ENCODE assay signal across 17 mouse cellular contexts in the genomic region with DNA sequence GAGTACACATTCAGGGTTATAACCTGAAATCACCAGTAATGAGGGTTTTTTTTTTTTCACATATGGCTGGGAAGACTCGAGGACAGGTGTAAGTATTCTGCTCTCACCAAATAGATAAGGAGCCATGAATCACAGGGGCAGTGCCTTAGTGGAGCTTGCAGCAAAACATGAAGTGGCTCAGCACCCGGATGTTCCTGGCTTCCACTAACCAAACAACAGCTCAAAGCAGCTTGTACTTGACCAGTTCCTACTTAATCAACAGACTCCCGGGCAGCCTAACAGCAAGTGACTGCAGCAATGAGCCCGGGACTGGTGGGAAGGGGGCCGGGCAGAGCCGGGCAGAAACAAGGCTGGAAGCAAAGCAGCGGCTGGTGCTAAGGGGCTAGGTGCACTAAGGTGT. TPM values are rescaled to one million over a fixed set of nuclear protein-coding genes. Genes with fewer than 3 reads are reported as not detected.
DNase-seq lines count a peak whose midpoint lies in the region; ATAC-seq lines count a peak whose summit lies in the region.
"Had no signal": no experiment of that assay in that cellular context is flagged by ENCODE, and none has a peak within 500 bp of the region (broad histone marks: within the 10 kb centered on the region; RNA-seq: fewer than 3 reads in every experiment).

No protein-coding gene starts in this region.

- H3K27me3 ChIP-seq in forebrain, embryonic 13.5 days, result no peaks in the 10 kb centered on the region
- H3K27me3 ChIP-seq in forebrain, embryonic 12.5 days, result no peaks in the 10 kb centered on the region
- no peaks in the 10 kb centered on the region for H3K27me3 ChIP-seq in hindbrain, embryonic 14.5 days (ENCODE audit: control insufficient read depth, insufficient read depth, low read length)
- H3K27me3 ChIP-seq in hindbrain, embryonic 12.5 days, result no peaks in the 10 kb centered on the region
- H3K27me3 ChIP-seq in intestine, embryonic 16.5 days (replicated peaks; ENCODE audit: control insufficient read depth, insufficient read depth, low read length), result no peaks in the 10 kb centered on the region
- H3K27me3 ChIP-seq: CH12.LX; kidney, embryonic 15.5 days; liver, embryonic 15.5 days had no signal

- intact Hi-C loops in left cerebral cortex, postnatal 10 days (cut with DNase I), result no loop called here

- 78% methylated on average over 7 of the region's 7 CpGs for WGBS in forebrain, embryonic 13.5 days
- WGBS in forebrain, embryonic 12.5 days, result 71% methylated on average over 7 of the region's 7 CpGs
- WGBS in hindbrain, embryonic 14.5 days, result 80% methylated on average over 7 of the region's 7 CpGs
- WGBS in hindbrain, embryonic 12.5 days, result 70% methylated on average over 7 of the region's 7 CpGs
- 39% methylated on average over 7 of the region's 7 CpGs for WGBS in intestine, embryonic 16.5 days

- H3K9me3 ChIP-seq in forebrain, embryonic 13.5 days (replicated peaks), result no peaks in the 10 kb centered on the region
- H3K9me3 ChIP-seq in forebrain, embryonic 12.5 days, result no peaks in the 10 kb centered on the region
- H3K9me3 ChIP-seq in hindbrain, embryonic 14.5 days (ENCODE audit: control insufficient read depth, low read length), result no peaks in the 10 kb centered on the region
- no peaks in the 10 kb centered on the region for H3K9me3 ChIP-seq in hindbrain, embryonic 12.5 days (replicated peaks)
- no peaks in the 10 kb centered on the region for H3K9me3 ChIP-seq in intestine, embryonic 16.5 days (ENCODE audit: control insufficient read depth, low read length)
- H3K9me3 ChIP-seq: kidney, embryonic 15.5 days; liver, embryonic 15.5 days had no signal

- H3K9ac ChIP-seq in forebrain, embryonic 13.5 days, result no peak overlapping the region
- H3K9ac ChIP-seq in forebrain, embryonic 12.5 days, result no peak overlapping the region
- H3K9ac ChIP-seq in hindbrain, embryonic 14.5 days, result no peak overlapping the region
- H3K9ac ChIP-seq in hindbrain, embryonic 12.5 days, result no peak overlapping the region
- peak overlapping the region; percentile 44 for H3K9ac ChIP-seq in intestine, embryonic 16.5 days (ENCODE audit: low read depth, low read length)
- H3K9ac ChIP-seq: forebrain, postnatal 0 days; kidney, embryonic 15.5 days; liver, embryonic 15.5 days had no signal

- H3K4me2 ChIP-seq in forebrain, embryonic 13.5 days, result no peak overlapping the region
- H3K4me2 ChIP-seq in forebrain, embryonic 12.5 days, result no peak overlapping the region
- H3K4me2 ChIP-seq in hindbrain, embryonic 14.5 days (replicated peaks), result no peak overlapping the region
- no peak overlapping the region for H3K4me2 ChIP-seq in hindbrain, embryonic 12.5 days (replicated peaks)
- H3K4me2 ChIP-seq in intestine, embryonic 16.5 days (ENCODE audit: low read depth, low read length), result no peak overlapping the region
- H3K4me2 ChIP-seq: kidney, embryonic 15.5 days; liver, embryonic 15.5 days had no signal

- H3K36me3 ChIP-seq in forebrain, embryonic 13.5 days (ENCODE audit: poor library complexity, severe bottlenecking), result no peaks in the 10 kb centered on the region
- no peaks in the 10 kb centered on the region for H3K36me3 ChIP-seq in forebrain, embryonic 12.5 days (replicated peaks)
- H3K36me3 ChIP-seq in hindbrain, embryonic 14.5 days (replicated peaks; ENCODE audit: control insufficient read depth, insufficient read depth), result no peaks in the 10 kb centered on the region
- no peaks in the 10 kb centered on the region for H3K36me3 ChIP-seq in hindbrain, embryonic 12.5 days
- H3K36me3 ChIP-seq in intestine, embryonic 16.5 days (ENCODE audit: control insufficient read depth, insufficient read depth, low read length), result no peaks in the 10 kb centered on the region
- H3K36me3 ChIP-seq: kidney, embryonic 15.5 days; liver, embryonic 15.5 days had no signal

- no peak for DNase-seq in hindbrain, embryonic 14.5 days (ENCODE audit: low spot score)
- peak; percentile 26 for DNase-seq in lung, postnatal 14 days
- no peak for DNase-seq in left cerebral cortex, postnatal 10 days (ENCODE audit: extremely low spot score in 1 of 2, low spot score in 2 of 2)
- DNase-seq in spleen, postnatal 4 days (ENCODE audit: low spot score in 2 of 2), result no peak
- DNase-seq: gastrocnemius, postnatal 25 days; right cerebral cortex, postnatal 25 days; thymus, postnatal 25 days had no signal

- peak overlapping the region; percentile 3; the same call in 1 of the 2 replicates for H3K27ac ChIP-seq in forebrain, embryonic 13.5 days
- H3K27ac ChIP-seq in forebrain, embryonic 12.5 days, result no peak overlapping the region
- 0 out of 2 replicates have a peak overlapping the region, but pooled peaks have one; percentile 38 for H3K27ac ChIP-seq in hindbrain, embryonic 14.5 days
- no peak overlapping the region for H3K27ac ChIP-seq in hindbrain, embryonic 12.5 days
- no peak overlapping the region for H3K27ac ChIP-seq in intestine, embryonic 16.5 days (ENCODE audit: low read length)
- H3K27ac ChIP-seq: kidney, embryonic 15.5 days; liver, embryonic 15.5 days had no signal

- H3K4me3 ChIP-seq in forebrain, embryonic 13.5 days, result no peak overlapping the region
- H3K4me3 ChIP-seq in forebrain, embryonic 12.5 days (replicated peaks), result no peak overlapping the region
- H3K4me3 ChIP-seq in hindbrain, embryonic 14.5 days (replicated peaks; ENCODE audit: low read length), result no peak overlapping the region
- no peak overlapping the region for H3K4me3 ChIP-seq in hindbrain, embryonic 12.5 days
- no peak overlapping the region for H3K4me3 ChIP-seq in intestine, embryonic 16.5 days (ENCODE audit: low read length)
- H3K4me3 ChIP-seq: kidney, embryonic 15.5 days; liver, embryonic 15.5 days; myocyte had no signal

- no peak for ATAC-seq in forebrain, embryonic 13.5 days
- ATAC-seq in forebrain, embryonic 12.5 days (ENCODE audit: low FRiP score), result no peak
- no peak for ATAC-seq in hindbrain, embryonic 14.5 days (ENCODE audit: low FRiP score)
- ATAC-seq in hindbrain, embryonic 12.5 days (ENCODE audit: low FRiP score), result no peak
- peak; percentile 43 for ATAC-seq in intestine, embryonic 16.5 days
- ATAC-seq: activated CD4-positive, CD25-positive, alpha-beta regulatory T cell, adult 4 months had no signal

- peaks cover 13% of the 10 kb centered on the region for H3K4me1 ChIP-seq in forebrain, embryonic 13.5 days
- H3K4me1 ChIP-seq in forebrain, embryonic 12.5 days, result peaks cover 22% of the 10 kb centered on the region
- peaks cover 12% of the 10 kb centered on the region; the same call in 1 of the 2 replicates for H3K4me1 ChIP-seq in hindbrain, embryonic 14.5 days (replicated peaks; ENCODE audit: control insufficient read depth, insufficient read depth, low read length)
- H3K4me1 ChIP-seq in hindbrain, embryonic 12.5 days, result peaks cover 28% of the 10 kb centered on the region; the same call in 1 of the 2 replicates
- peaks cover 24% of the 10 kb centered on the region for H3K4me1 ChIP-seq in intestine, embryonic 16.5 days (ENCODE audit: control insufficient read depth, insufficient read depth, low read length)

RNA-seq across cellular contexts. Expression of gene Ankrd44, which starts 20.6 kb away (rescaled TPM):
- polyA plus RNA-seq in forebrain, embryonic 13.5 days (2015; fragmentation: Nextera tagmentation; extraction: Ambion mirVana), result 15.7 and 16.6 TPM in 2 replicates
- 19.6 and 21.6 TPM in 2 replicates for polyA plus RNA-seq in forebrain, embryonic 12.5 days (2016; fragmentation: Nextera tagmentation; extraction: Ambion mirVana)
- 30.0 and 31.0 TPM in 2 replicates for polyA plus RNA-seq in hindbrain, embryonic 14.5 days (2014; fragmentation: Nextera tagmentation; extraction: Ambion mirVana)
- polyA plus RNA-seq in hindbrain, embryonic 12.5 days (2016; fragmentation: Nextera tagmentation; extraction: Ambion mirVana), result 20.9 and 23.4 TPM in 2 replicates
- polyA plus RNA-seq in intestine, embryonic 16.5 days (2015; fragmentation: Nextera tagmentation; extraction: Ambion mirVana), result 7.2 and 7.6 TPM in 2 replicates
- 10 to 100 TPM; 35.2 to 37.8 TPM for total RNA-seq in left cerebral cortex, postnatal 10 days (2021)

Comparison
In these comparisons a context has a peak if more than half of its experiments do, and no peak if none do; other contexts are left out.
1. H3K27ac ChIP-seq: peak in forebrain, embryonic 13.5 days (single experiment) and hindbrain, embryonic 14.5 days (single experiment); none in forebrain, embryonic 12.5 days (single experiment), hindbrain, embryonic 12.5 days (single experiment) and intestine, embryonic 16.5 days (single experiment).